Mouse (Mus musculus) stomach, embryonic 15.5 days (tissue): ENCODE measurements around the gene Marc2. TPM values are rescaled to one million over a fixed set of nuclear protein-coding genes. Genes with fewer than 3 reads are reported as not detected.

Experiments
- ATAC-seq: fragments of 200-750 bp; cut with Nextera tagmentation; 2 replicates; pipeline ENCODE4 v1.8.0; 2017; ENCODE audit warnings: low read depth, moderate number of reproducible peaks, moderate TSS enrichment; ENCODE audit not compliant: insufficient read depth, low FRiP score
- H3K27ac ChIP-seq: fragments of 300-500 bp; sonication (generic); 2 replicates; pipeline ENCODE4 v1.5.1; 2015; ENCODE audit warnings: mild to moderate bottlenecking, inconsistent platforms
- H3K27me3 ChIP-seq: fragments of 300-500 bp; sonication (generic); replicated peaks from 2 replicates; pipeline ENCODE4 v1.6.1; 2015; ENCODE audit warnings: inconsistent platforms
- H3K36me3 ChIP-seq: fragments of 300-500 bp; sonication (generic); 2 replicates; pipeline ENCODE4 v1.6.1; 2015; ENCODE audit warnings: inconsistent platforms
- H3K4me1 ChIP-seq: fragments of 300-500 bp; sonication (generic); 2 replicates; pipeline ENCODE4 v1.6.1; 2015; ENCODE audit warnings: inconsistent platforms
- H3K4me2 ChIP-seq: fragments of 300-500 bp; sonication (generic); 2 replicates; pipeline ENCODE4 v1.6.1; 2015; ENCODE audit warnings: mild to moderate bottlenecking, inconsistent platforms
- H3K4me3 ChIP-seq: fragments of 300-500 bp; sonication (generic); replicated peaks from 2 replicates; pipeline ENCODE4 v1.5.1; 2015; ENCODE audit warnings: inconsistent platforms
- H3K9ac ChIP-seq: fragments of 300-500 bp; sonication (generic); 2 replicates; pipeline ENCODE4 v1.6.1; 2015; ENCODE audit warnings: inconsistent platforms
- H3K9me3 ChIP-seq: fragments of 300-500 bp; sonication (generic); 2 replicates; pipeline ENCODE4 v1.6.1; 2016; ENCODE audit warnings: inconsistent platforms
- WGBS: fragments of 180-500 bp; shearing (Covaris S2); methylation state at CpG from one replicate; pipeline ENCODE4 v1.1.7; 2015; 5-methylcytosine and 5-hydroxymethylcytosine counted together
- polyA plus RNA-seq: library from polyadenylated mRNA; unstranded; fragments of >200 nt; fragmentation: Nextera tagmentation; extraction: Ambion mirVana; gene quantifications from 2 replicates; pipeline ENCODE4 v1.2.1, GENCODE M21; 2015

Marc2 gene
- polyA plus RNA-seq, 1 experiment from 2014 or later: 262 TPM

DNA sequence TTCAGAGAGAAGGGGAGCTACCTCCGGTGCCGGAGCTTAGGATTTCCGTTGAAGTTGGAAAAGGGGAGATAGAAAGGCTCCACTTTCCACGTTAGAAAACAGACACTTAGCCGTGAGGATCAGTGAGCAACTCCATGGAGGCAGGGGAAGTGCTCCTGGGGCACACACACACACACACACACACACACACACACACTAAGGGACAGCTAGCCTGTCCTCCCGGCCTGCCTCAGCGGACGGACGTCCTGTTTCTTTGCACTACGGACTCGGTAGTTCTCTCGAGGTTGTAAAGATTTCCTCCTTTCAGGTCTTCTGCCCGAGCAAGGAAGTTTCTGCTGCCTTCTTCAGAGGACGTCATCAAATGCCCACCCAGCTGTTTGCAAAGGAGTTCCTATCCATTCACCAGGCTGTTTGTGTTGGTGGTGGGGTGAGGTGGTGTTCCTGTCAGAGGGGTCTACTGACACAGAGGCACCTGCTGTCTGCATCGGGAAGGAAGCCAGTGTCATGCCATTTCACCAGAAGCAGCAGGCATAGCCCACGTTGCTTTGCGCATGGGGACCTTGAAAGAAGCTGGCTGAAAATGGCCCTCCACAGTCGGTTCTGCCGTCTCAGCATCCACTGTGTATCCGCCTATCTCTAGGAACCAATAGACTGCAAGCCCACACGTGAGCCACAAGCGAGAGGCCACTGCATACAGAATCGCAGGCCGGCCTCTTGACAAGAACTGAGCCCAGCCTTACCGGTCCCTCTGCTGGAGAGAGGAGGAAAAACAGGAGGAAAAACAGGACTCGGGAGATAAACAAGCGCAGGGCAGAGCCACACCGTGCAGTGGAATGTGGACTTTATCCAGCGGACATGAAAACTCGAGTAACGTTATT lies 5.7 kb upstream of the Marc2 start:
- peaks cover 6% of the 10 kb centered on the region; the same call in 1 of the 2 replicates for H3K4me1 ChIP-seq
- no peaks in the 10 kb centered on the region for H3K36me3 ChIP-seq
- WGBS: 15% methylated on average over 31 of the region's 31 CpGs
- peak overlapping the region; percentile 48 for H3K27ac ChIP-seq
- ATAC-seq: peak; percentile 87
- no peak overlapping the region for H3K4me3 ChIP-seq
- H3K4me2 ChIP-seq: peak overlapping the region; percentile 51
- no peak overlapping the region for H3K9ac ChIP-seq
- no peaks in the 10 kb centered on the region for H3K9me3 ChIP-seq
- no peaks in the 10 kb centered on the region for H3K27me3 ChIP-seq

DNA sequence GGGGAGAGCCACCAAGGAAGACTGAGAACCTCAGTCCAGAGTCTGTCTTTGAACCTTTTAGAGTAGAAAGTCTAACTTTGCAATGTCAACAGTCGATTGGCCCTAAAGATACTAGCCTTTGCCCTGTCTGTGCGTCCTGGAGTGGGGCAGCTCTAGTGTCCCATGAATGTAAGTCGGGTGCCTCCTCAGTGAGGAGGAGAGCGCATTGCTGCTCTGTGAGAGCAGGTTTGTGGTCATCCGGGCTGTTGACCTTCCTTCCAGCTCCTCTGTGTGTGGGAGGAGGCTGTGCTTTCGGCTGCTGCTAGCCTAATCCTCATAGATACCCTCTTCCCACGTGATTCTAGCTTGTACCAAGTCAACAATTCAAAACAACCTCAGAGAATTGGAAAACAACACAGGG lies 4.9 kb upstream of the Marc2 start:
- H3K9ac ChIP-seq: no peak overlapping the region
- no peak for ATAC-seq
- H3K9me3 ChIP-seq: no peaks in the 10 kb centered on the region
- no peaks in the 10 kb centered on the region for H3K27me3 ChIP-seq
- WGBS: 43% methylated on average over 7 of the region's 7 CpGs
- no peaks in the 10 kb centered on the region for H3K36me3 ChIP-seq
- no peak overlapping the region for H3K4me2 ChIP-seq
- H3K4me3 ChIP-seq: no peak overlapping the region
- H3K4me1 ChIP-seq: peaks cover 6% of the 10 kb centered on the region; the same call in 1 of the 2 replicates
- peak overlapping the region; percentile 41 for H3K27ac ChIP-seq

DNA sequence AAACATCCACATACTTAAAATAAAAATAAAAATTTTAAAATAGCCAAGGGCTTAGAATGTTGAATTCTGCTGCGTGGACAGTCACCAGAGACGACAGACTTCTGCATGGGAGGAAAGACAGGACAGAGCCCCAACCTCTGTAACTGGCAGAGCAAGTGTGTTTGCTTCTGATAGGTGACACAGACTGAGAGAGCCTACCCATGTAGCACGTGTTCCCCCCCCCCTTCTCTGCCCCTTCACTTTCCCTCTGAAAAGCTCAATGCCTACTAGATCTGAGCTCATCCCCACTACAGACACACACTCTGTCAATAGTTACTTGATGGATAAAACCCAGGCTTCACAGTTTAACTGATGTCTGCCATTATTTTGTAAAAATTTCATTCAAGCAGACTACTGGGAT lies 722 bp upstream of the Marc2 start:
- ATAC-seq: no peak
- Histone ChIP-seq H3K27ac (no peak overlapping the region), H3K36me3 (no peaks in the 10 kb centered on the region), H3K4me3 (peak overlapping the region; percentile 81; the same call in 1 of the 2 replicates), H3K9ac (no peak overlapping the region), H3K4me2 (peak overlapping the region; percentile 95), H3K27me3 (no peaks in the 10 kb centered on the region), H3K4me1 (peaks cover 13% of the 10 kb centered on the region), H3K9me3 (no peaks in the 10 kb centered on the region)
- WGBS: 44% methylated on average over 3 of the region's 3 CpGs

DNA sequence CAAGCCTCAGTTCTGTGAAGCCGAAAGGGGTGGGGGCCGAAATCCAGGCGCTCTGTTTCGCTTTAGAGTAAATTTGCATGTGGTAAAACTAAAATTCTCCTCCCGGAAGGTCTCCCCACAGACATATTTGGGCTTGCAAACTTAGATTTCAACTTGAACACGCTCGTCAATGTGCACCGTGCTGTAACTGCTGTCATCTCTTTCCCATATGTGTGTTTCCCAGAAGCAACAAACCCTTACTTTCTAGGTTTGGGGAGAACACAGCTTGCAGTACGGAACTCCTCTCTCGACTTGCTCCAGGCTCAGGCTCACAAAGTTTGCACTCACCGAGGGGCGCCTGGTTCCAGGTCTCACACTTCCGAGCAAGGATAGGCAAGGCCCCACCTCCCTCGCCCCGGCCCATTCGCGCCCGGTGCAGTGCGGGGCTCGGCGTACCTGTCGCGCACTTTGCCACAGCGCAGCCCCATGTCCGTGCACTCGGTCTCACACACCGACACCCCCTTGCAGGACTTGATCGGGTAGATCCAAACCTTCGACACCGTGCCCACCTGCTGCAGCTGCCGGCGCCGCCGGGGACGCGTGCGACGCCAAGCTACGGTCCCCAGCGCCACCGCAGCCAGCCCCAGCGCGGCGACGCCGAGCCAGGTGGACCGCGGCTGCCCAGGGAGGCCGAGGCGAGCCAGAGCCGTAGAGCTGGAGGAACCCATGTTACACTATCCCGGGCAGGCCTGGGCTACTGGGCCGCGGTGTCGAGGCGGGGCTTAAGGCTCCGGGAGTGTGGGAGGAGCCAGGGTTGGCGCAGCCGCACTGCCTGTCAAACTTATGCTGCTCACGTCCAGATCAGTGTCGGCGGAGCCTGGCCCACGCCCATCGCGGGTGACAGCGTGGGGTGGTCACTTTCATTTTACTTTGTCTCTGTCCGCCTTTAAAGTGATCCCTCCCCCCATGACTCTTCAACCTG lies 860 bp downstream of the Marc2 start:
- Histone ChIP-seq H3K4me2 (peak overlapping the region; percentile 95), H3K27ac (peak overlapping the region; percentile 93), H3K4me3 (peak overlapping the region; percentile 81), H3K27me3 (no peaks in the 10 kb centered on the region), H3K4me1 (peaks cover 10% of the 10 kb centered on the region), H3K9ac (peak overlapping the region; percentile 87), H3K9me3 (no peaks in the 10 kb centered on the region), H3K36me3 (0 out of 2 replicates have a peak, but pooled peaks cover under 1% of the 10 kb centered on the region)
- under 1% methylated on average over 67 of the region's 67 CpGs for WGBS
- peak; percentile 99 for ATAC-seq

DNA sequence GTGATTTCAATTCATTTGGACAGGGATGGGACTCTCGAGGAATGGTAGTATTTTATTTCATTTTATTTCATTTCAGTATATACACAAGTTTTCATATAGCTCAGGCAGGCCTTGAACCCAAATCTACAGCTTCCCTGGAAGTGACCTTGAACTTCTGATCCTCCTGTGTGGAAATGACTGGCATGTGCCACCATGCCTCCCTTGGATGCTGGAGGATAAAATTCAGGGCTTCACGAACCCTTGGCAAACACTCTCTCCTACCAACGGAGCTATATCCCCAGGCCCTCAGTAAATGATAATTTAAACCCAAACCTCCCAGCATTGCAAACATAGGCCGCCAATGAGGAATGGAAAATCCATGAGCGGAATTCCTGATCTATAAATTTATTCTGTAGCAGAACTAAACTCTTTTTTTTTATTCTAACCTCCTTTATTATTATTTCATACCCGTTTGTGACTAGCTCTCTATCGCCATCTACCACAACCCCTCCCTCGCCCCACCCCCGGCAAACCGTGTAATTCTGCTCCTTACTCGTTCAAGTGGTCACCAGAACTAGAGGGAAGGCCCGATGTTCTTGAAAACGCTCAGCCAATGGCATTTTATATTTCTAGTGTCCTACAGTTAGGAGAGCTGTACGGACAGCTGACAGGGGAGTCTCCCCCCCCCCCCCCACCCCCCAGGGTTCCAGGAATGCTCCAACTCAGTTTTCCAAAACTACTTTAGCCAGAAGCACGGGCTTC lies 1.8 kb downstream of the Marc2 start:
- Histone ChIP-seq H3K9ac (peak overlapping the region; percentile 87; the same call in 1 of the 2 replicates), H3K4me2 (peak overlapping the region; percentile 95), H3K27me3 (no peaks in the 10 kb centered on the region), H3K4me1 (peaks cover 10% of the 10 kb centered on the region), H3K4me3 (peak overlapping the region; percentile 81), H3K36me3 (0 out of 2 replicates have a peak, but pooled peaks cover 4% of the 10 kb centered on the region), H3K27ac (peak overlapping the region; percentile 93), H3K9me3 (no peaks in the 10 kb centered on the region)
- 19% methylated on average over 15 of the region's 15 CpGs for WGBS
- no peak for ATAC-seq

DNA sequence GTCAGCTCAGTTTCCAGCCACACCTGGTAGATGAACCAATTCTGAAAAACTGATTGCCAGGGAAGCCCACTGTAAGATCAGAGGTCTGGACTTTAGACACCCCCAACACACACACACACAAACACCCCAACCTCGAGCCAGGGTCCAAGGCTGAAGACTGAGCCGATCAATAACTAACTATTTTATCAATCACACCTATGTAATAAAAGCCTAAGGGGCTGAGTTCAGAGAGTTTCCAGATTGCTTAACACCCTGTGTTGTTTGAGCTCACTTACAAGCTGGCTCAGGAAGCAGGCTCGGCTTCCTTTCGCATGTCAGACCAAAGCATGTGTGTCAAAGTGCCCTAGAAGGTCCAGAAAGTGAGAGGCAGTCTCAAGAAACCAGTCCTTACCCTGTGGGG lies 8.6 kb downstream of the Marc2 start:
- H3K36me3 ChIP-seq: 0 out of 2 replicates have a peak, but pooled peaks cover 8% of the 10 kb centered on the region
- H3K27ac ChIP-seq: no peak overlapping the region
- H3K27me3 ChIP-seq: no peaks in the 10 kb centered on the region
- no peak for ATAC-seq
- WGBS: 75% methylated on average over 4 of the region's 4 CpGs
- H3K4me3 ChIP-seq: no peak overlapping the region
- H3K9me3 ChIP-seq: no peaks in the 10 kb centered on the region
- no peak overlapping the region for H3K4me2 ChIP-seq
- no peaks in the 10 kb centered on the region for H3K4me1 ChIP-seq
- no peak overlapping the region for H3K9ac ChIP-seq

DNA sequence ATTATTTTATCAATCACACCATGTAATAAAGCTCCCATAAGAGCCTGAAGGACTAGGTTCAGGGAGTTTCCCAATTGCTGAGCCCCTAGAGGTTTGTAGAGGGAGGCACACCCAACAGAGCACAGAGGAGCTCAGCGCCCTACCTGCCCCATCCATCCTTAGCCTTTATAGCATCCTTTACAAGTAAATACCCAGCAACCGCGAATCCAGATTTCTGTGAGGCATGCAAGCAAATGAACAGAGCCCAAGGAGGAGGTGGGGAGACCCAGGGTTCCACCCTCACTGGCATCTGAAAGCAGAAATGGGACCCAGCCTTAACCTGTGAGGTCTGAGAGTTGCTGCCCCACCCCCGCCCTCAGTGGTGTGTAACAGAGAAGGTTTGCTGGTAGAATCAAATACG lies 9.9 kb downstream of the Marc2 start:
- Histone ChIP-seq H3K4me2 (no peak overlapping the region), H3K4me1 (no peaks in the 10 kb centered on the region), H3K4me3 (no peak overlapping the region), H3K9ac (no peak overlapping the region), H3K27me3 (no peaks in the 10 kb centered on the region), H3K9me3 (no peaks in the 10 kb centered on the region), H3K36me3 (peaks cover 20% of the 10 kb centered on the region; the same call in 1 of the 2 replicates), H3K27ac (no peak overlapping the region)
- no peak for ATAC-seq
- WGBS: 74% methylated on average over 5 of the region's 5 CpGs

DNA sequence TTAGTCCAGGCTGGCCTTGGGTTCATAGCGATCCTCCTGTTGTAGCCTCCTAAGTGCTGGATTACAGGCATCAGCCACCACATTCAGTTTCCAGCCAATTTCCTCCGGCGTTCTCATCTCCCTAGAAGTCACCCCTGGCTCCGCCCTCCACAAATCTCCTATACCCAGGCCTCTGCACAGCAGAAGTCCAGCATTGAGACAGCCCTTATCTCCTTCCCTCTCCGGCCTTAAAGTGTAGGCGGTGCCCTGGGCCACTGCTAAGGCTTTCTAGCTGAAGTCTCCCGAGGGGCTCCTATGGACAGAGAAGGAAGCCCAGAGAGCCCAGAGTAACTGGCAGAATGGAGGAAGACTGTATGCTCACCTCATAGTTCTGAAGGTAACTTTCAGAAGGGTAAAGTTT lies 12.8 kb downstream of the Marc2 start:
- Histone ChIP-seq H3K27ac (no peak overlapping the region), H3K4me1 (no peaks in the 10 kb centered on the region), H3K9ac (no peak overlapping the region), H3K36me3 (peaks cover 20% of the 10 kb centered on the region), H3K4me2 (no peak overlapping the region), H3K9me3 (no peaks in the 10 kb centered on the region), H3K4me3 (no peak overlapping the region), H3K27me3 (no peaks in the 10 kb centered on the region)
- ATAC-seq: no peak
- whole genome bisulfite sequencing: 90% methylated on average over 7 of the region's 7 CpGs

DNA sequence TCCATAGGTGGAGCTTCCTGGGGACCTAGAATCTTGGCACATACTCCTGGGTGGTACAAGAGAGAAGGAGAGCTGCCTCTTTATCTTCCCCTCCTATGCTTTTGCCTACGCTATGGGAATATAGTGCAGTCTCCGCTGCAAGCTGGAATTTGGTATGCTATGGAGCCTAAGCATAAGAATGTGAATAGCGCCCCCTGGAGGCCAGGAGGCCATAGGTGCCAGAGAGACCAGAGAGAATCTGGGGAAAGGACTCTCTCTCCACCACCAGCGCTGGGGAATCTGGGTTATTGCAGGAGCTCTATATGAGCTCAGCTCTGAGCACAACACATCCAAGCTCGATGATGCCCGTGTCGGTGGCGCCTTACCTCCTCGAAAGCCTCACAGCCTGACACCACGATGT lies 14.0 kb downstream of the Marc2 start:
- Histone ChIP-seq H3K36me3 (peaks cover 20% of the 10 kb centered on the region), H3K27me3 (no peaks in the 10 kb centered on the region), H3K4me1 (0 out of 2 replicates have a peak, but pooled peaks cover 1% of the 10 kb centered on the region), H3K27ac (no peak overlapping the region), H3K4me3 (no peak overlapping the region), H3K4me2 (no peak overlapping the region), H3K9me3 (no peaks in the 10 kb centered on the region), H3K9ac (no peak overlapping the region)
- ATAC-seq: no peak
- 79% methylated on average over 10 of the region's 10 CpGs for WGBS

DNA sequence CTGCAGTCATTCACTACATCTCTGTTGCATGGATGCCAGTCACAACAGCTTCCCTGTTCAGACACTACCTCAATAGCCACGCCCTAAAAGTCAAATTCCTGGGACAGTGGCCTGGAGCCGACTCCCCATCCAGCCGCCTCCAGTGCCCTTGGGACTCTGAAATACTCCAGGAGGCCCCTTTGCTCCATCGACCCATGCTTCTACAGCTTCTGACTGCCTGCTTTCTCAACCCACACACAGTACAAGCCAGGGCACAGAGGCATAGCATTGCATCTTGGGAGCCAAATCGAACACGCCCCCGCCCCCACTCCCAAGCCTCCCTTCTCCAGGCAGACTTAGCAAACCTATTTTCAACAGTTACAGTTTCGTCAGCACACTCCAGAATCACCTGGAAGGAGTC lies 16.4 kb downstream of the Marc2 start:
- no peak overlapping the region for H3K4me2 ChIP-seq
- 0 out of 2 replicates have a peak, but pooled peaks cover 4% of the 10 kb centered on the region for H3K4me1 ChIP-seq
- no peak overlapping the region for H3K27ac ChIP-seq
- WGBS: 85% methylated on average over 8 of the region's 8 CpGs
- no peaks in the 10 kb centered on the region for H3K27me3 ChIP-seq
- H3K9ac ChIP-seq: no peak overlapping the region
- peaks cover 17% of the 10 kb centered on the region for H3K36me3 ChIP-seq
- ATAC-seq: no peak
- H3K4me3 ChIP-seq: no peak overlapping the region
- no peaks in the 10 kb centered on the region for H3K9me3 ChIP-seq

DNA sequence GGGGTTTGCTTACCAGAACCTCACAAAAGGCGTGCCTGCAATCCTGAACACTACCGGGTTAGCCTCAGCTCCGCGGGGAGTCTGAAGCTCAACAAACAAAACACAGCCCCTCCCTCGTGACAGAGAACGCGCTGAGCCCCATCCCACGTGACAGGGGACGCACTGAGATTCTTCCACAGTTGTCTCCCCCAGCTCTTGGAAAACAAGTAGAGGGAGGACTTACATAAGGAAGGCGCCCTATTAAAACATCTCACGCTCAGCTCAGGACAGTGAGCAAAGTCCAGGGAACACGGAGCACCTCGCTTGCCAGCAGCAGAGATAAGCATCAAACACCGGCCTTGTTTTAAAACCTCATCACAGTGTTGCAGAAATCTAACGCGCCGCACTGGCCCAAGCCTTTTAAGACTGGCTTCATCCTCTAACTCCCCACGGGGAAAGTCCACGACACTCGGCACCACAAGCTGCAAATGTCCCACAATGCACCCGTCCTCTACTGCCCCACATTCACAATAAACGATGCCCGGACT lies 19.0 kb downstream of the Marc2 start:
- Histone ChIP-seq H3K4me2 (0 out of 2 replicates have a peak overlapping the region, but pooled peaks have one; percentile 13), H3K4me1 (peaks cover 15% of the 10 kb centered on the region; the same call in 1 of the 2 replicates), H3K9me3 (no peaks in the 10 kb centered on the region), H3K9ac (no peak overlapping the region), H3K27ac (no peak overlapping the region), H3K4me3 (no peak overlapping the region), H3K36me3 (peaks cover 13% of the 10 kb centered on the region), H3K27me3 (no peaks in the 10 kb centered on the region)
- no peak for ATAC-seq
- 34% methylated on average over 23 of the region's 23 CpGs for WGBS
